Mouse (Mus musculus): ENCODE data around the gene Tph2. TPM values are rescaled to one million over a fixed set of nuclear protein-coding genes. Genes with fewer than 3 reads are reported as not detected.

Tph2 gene
- not detected in 2 replicates for polyA plus RNA-seq (2014; fragmentation: Nextera tagmentation; extraction: Ambion mirVana)

GRCm38 (mm10) chr10:115184697-115185096, at the start of gene Tph2:
Gene Tph2 (minus strand): TSS chr10:115185022.
- Histone ChIP-seq H3K4me2 (replicated peaks; ENCODE audit: low read depth, low read length) (no peak within 1 kb of the TSS), H3K27ac (ENCODE audit: low read depth, low read length) (no peak within 1 kb of the TSS), H3K27me3 (ENCODE audit: control insufficient read depth, insufficient read depth, low read length) (no peaks in the 10 kb centered on the region), H3K4me1 (ENCODE audit: control insufficient read depth, insufficient read depth, low read length) (no peaks in the 10 kb centered on the region), H3K9ac (ENCODE audit: low read depth, low read length) (no peak within 1 kb of the TSS), H3K36me3 (ENCODE audit: control insufficient read depth, insufficient read depth, low read length) (no peaks in the 10 kb centered on the region), H3K4me3 (ENCODE audit: low read length) (no peak within 1 kb of the TSS), H3K9me3 (ENCODE audit: control insufficient read depth, low read length) (no peaks in the 10 kb centered on the region)
- ATAC-seq (ENCODE audit: low FRiP score, low TSS enrichment) = peak; percentile 87
- WGBS = 8% methylated on average over 9 of the region's 9 CpGs

- WGBS = 89% methylated on average over 3 of the region's 3 CpGs
- H3K27me3 ChIP-seq (ENCODE audit: control insufficient read depth, insufficient read depth, low read length) = no peaks in the 10 kb centered on the region
- no peak overlapping the region for H3K27ac ChIP-seq (ENCODE audit: low read depth, low read length)
- no peak overlapping the region for H3K9ac ChIP-seq (ENCODE audit: low read depth, low read length)
- H3K36me3 ChIP-seq (ENCODE audit: control insufficient read depth, insufficient read depth, low read length) = peaks cover 30% of the 10 kb centered on the region
- ATAC-seq (ENCODE audit: low FRiP score, low TSS enrichment) = no peak
- no peak overlapping the region for H3K4me3 ChIP-seq (ENCODE audit: low read length)
- no peaks in the 10 kb centered on the region for H3K4me1 ChIP-seq (ENCODE audit: control insufficient read depth, insufficient read depth, low read length)
- no peaks in the 10 kb centered on the region for H3K9me3 ChIP-seq (ENCODE audit: control insufficient read depth, low read length)
- no peak overlapping the region for H3K4me2 ChIP-seq (replicated peaks; ENCODE audit: low read depth, low read length)
These were observed 49.0 kb upstream of the Tph2 start for GRCm38 (mm10) chr10:115233798-115234197.

- no peaks in the 10 kb centered on the region for H3K9me3 ChIP-seq (ENCODE audit: control insufficient read depth, low read length)
- no peak overlapping the region for H3K9ac ChIP-seq (ENCODE audit: low read depth, low read length)
- H3K36me3 ChIP-seq (ENCODE audit: control insufficient read depth, insufficient read depth, low read length) = peaks cover 19% of the 10 kb centered on the region
- H3K4me2 ChIP-seq (replicated peaks; ENCODE audit: low read depth, low read length) = no peak overlapping the region
- WGBS = 89% methylated on average over 3 of the region's 3 CpGs
- no peak overlapping the region for H3K4me3 ChIP-seq (ENCODE audit: low read length)
- ATAC-seq (ENCODE audit: low FRiP score, low TSS enrichment) = no peak
- no peak overlapping the region for H3K27ac ChIP-seq (ENCODE audit: low read depth, low read length)
- no peaks in the 10 kb centered on the region for H3K27me3 ChIP-seq (ENCODE audit: control insufficient read depth, insufficient read depth, low read length)
- no peaks in the 10 kb centered on the region for H3K4me1 ChIP-seq (ENCODE audit: control insufficient read depth, insufficient read depth, low read length)
These were observed 47.7 kb upstream of the Tph2 start for GRCm38 (mm10) chr10:115232513-115232912.

GRCm38 (mm10) chr10:115229023-115229422, 44.2 kb upstream of the Tph2 start:
- Histone ChIP-seq H3K4me3 (ENCODE audit: low read length) (no peak overlapping the region), H3K4me1 (ENCODE audit: control insufficient read depth, insufficient read depth, low read length) (no peaks in the 10 kb centered on the region), H3K27me3 (ENCODE audit: control insufficient read depth, insufficient read depth, low read length) (no peaks in the 10 kb centered on the region), H3K4me2 (replicated peaks; ENCODE audit: low read depth, low read length) (no peak overlapping the region), H3K36me3 (ENCODE audit: control insufficient read depth, insufficient read depth, low read length) (peaks cover 14% of the 10 kb centered on the region), H3K9ac (ENCODE audit: low read depth, low read length) (no peak overlapping the region), H3K9me3 (ENCODE audit: control insufficient read depth, low read length) (no peaks in the 10 kb centered on the region), H3K27ac (ENCODE audit: low read depth, low read length) (no peak overlapping the region)
- no peak for ATAC-seq (ENCODE audit: low FRiP score, low TSS enrichment)
- WGBS = 82% methylated on average over 9 of the region's 9 CpGs

GRCm38 (mm10) chr10:115226586-115226985, 41.8 kb upstream of the Tph2 start:
- no peaks in the 10 kb centered on the region for H3K4me1 ChIP-seq (ENCODE audit: control insufficient read depth, insufficient read depth, low read length)
- no peak overlapping the region for H3K27ac ChIP-seq (ENCODE audit: low read depth, low read length)
- no peak overlapping the region for H3K9ac ChIP-seq (ENCODE audit: low read depth, low read length)
- no peaks in the 10 kb centered on the region for H3K9me3 ChIP-seq (ENCODE audit: control insufficient read depth, low read length)
- no peaks in the 10 kb centered on the region for H3K27me3 ChIP-seq (ENCODE audit: control insufficient read depth, insufficient read depth, low read length)
- H3K4me3 ChIP-seq (ENCODE audit: low read length) = no peak overlapping the region
- 86% methylated on average over 7 of the region's 7 CpGs for WGBS
- H3K36me3 ChIP-seq (ENCODE audit: control insufficient read depth, insufficient read depth, low read length) = peaks cover 9% of the 10 kb centered on the region; the same call in 1 of the 2 replicates
- no peak for ATAC-seq (ENCODE audit: low FRiP score, low TSS enrichment)
- H3K4me2 ChIP-seq (replicated peaks; ENCODE audit: low read depth, low read length) = no peak overlapping the region

- no peak overlapping the region for H3K9ac ChIP-seq (ENCODE audit: low read depth, low read length)
- no peaks in the 10 kb centered on the region for H3K9me3 ChIP-seq (ENCODE audit: control insufficient read depth, low read length)
- ATAC-seq (ENCODE audit: low FRiP score, low TSS enrichment) = no peak
- WGBS = 95% methylated on average over 3 of the region's 3 CpGs
- H3K4me2 ChIP-seq (replicated peaks; ENCODE audit: low read depth, low read length) = no peak overlapping the region
- H3K4me1 ChIP-seq (ENCODE audit: control insufficient read depth, insufficient read depth, low read length) = no peaks in the 10 kb centered on the region
- no peak overlapping the region for H3K4me3 ChIP-seq (ENCODE audit: low read length)
- H3K36me3 ChIP-seq (ENCODE audit: control insufficient read depth, insufficient read depth, low read length) = peaks cover 18% of the 10 kb centered on the region
- H3K27me3 ChIP-seq (ENCODE audit: control insufficient read depth, insufficient read depth, low read length) = no peaks in the 10 kb centered on the region
- no peak overlapping the region for H3K27ac ChIP-seq (ENCODE audit: low read depth, low read length)
These were observed 39.0 kb upstream of the Tph2 start for GRCm38 (mm10) chr10:115223845-115224244.

GRCm38 (mm10) chr10:115212916-115213580, 28.2 kb upstream of the Tph2 start:
- H3K9ac ChIP-seq (ENCODE audit: low read depth, low read length) = no peak overlapping the region
- ATAC-seq (ENCODE audit: low FRiP score, low TSS enrichment) = no peak
- H3K4me3 ChIP-seq (ENCODE audit: low read length) = no peak overlapping the region
- WGBS = 93% methylated on average over 11 of the region's 11 CpGs
- H3K36me3 ChIP-seq (ENCODE audit: control insufficient read depth, insufficient read depth, low read length) = peaks cover 48% of the 10 kb centered on the region
- no peaks in the 10 kb centered on the region for H3K9me3 ChIP-seq (ENCODE audit: control insufficient read depth, low read length)
- H3K4me2 ChIP-seq (replicated peaks; ENCODE audit: low read depth, low read length) = no peak overlapping the region
- H3K27me3 ChIP-seq (ENCODE audit: control insufficient read depth, insufficient read depth, low read length) = no peaks in the 10 kb centered on the region
- no peaks in the 10 kb centered on the region for H3K4me1 ChIP-seq (ENCODE audit: control insufficient read depth, insufficient read depth, low read length)
- H3K27ac ChIP-seq (ENCODE audit: low read depth, low read length) = no peak overlapping the region

- no peak overlapping the region for H3K4me2 ChIP-seq (replicated peaks; ENCODE audit: low read depth, low read length)
- no peak overlapping the region for H3K9ac ChIP-seq (ENCODE audit: low read depth, low read length)
- no peaks in the 10 kb centered on the region for H3K9me3 ChIP-seq (ENCODE audit: control insufficient read depth, low read length)
- 83% methylated on average over 3 of the region's 3 CpGs for WGBS
- H3K4me1 ChIP-seq (ENCODE audit: control insufficient read depth, insufficient read depth, low read length) = no peaks in the 10 kb centered on the region
- H3K36me3 ChIP-seq (ENCODE audit: control insufficient read depth, insufficient read depth, low read length) = peaks cover 43% of the 10 kb centered on the region
- H3K4me3 ChIP-seq (ENCODE audit: low read length) = no peak overlapping the region
- ATAC-seq (ENCODE audit: low FRiP score, low TSS enrichment) = no peak
- no peaks in the 10 kb centered on the region for H3K27me3 ChIP-seq (ENCODE audit: control insufficient read depth, insufficient read depth, low read length)
- H3K27ac ChIP-seq (ENCODE audit: low read depth, low read length) = no peak overlapping the region
These were observed 21.0 kb upstream of the Tph2 start for GRCm38 (mm10) chr10:115205825-115206224.

- H3K27me3 ChIP-seq (ENCODE audit: control insufficient read depth, insufficient read depth, low read length) = no peaks in the 10 kb centered on the region
- 59% methylated on average over 1 of the region's 1 CpGs for WGBS
- no peak overlapping the region for H3K4me2 ChIP-seq (replicated peaks; ENCODE audit: low read depth, low read length)
- H3K4me3 ChIP-seq (ENCODE audit: low read length) = no peak overlapping the region
- H3K27ac ChIP-seq (ENCODE audit: low read depth, low read length) = no peak overlapping the region
- peaks cover 37% of the 10 kb centered on the region for H3K36me3 ChIP-seq (ENCODE audit: control insufficient read depth, insufficient read depth, low read length)
- no peak for ATAC-seq (ENCODE audit: low FRiP score, low TSS enrichment)
- H3K9ac ChIP-seq (ENCODE audit: low read depth, low read length) = no peak overlapping the region
- no peaks in the 10 kb centered on the region for H3K9me3 ChIP-seq (ENCODE audit: control insufficient read depth, low read length)
- no peaks in the 10 kb centered on the region for H3K4me1 ChIP-seq (ENCODE audit: control insufficient read depth, insufficient read depth, low read length)
These were observed 20.5 kb upstream of the Tph2 start for GRCm38 (mm10) chr10:115205284-115205683.

Data from kidney, embryonic 14.5 days (tissue).